Mouse (Mus musculus) kidney, embryonic 15.5 days (tissue): Measurements from ENCODE around the gene Ebf1. TPM values are rescaled to one million over a fixed set of nuclear protein-coding genes. Genes with fewer than 3 reads are reported as not detected.
A peak's percentile ranks its signal among the peaks of the same experiment; 100 is the strongest.
"Not testable (repeated sequence)": the region's sequence is repeated elsewhere in the genome, so short reads cannot be mapped to it uniquely, and the experiment has no call there.

ENCODE experiments used
- ATAC-seq: fragments of 200-750 bp; cut with Nextera tagmentation; replicated peaks from 2 replicates; pipeline ENCODE4 v1.8.0; 2017; ENCODE audit warnings: moderate TSS enrichment; ENCODE audit not compliant: low FRiP score
- H3K27ac ChIP-seq: fragments of 300-500 bp; sonication (generic); 2 replicates; pipeline ENCODE4 v1.5.1; 2015; ENCODE audit warnings: mild to moderate bottlenecking, inconsistent platforms
- H3K27me3 ChIP-seq: fragments of 300-500 bp; sonication (generic); 2 replicates; pipeline ENCODE4 v1.6.1; 2015; ENCODE audit warnings: inconsistent platforms
- H3K36me3 ChIP-seq: fragments of 300-500 bp; sonication (generic); 2 replicates; pipeline ENCODE4 v1.6.1; 2015; ENCODE audit warnings: inconsistent platforms
- H3K4me1 ChIP-seq: fragments of 300-500 bp; sonication (generic); 2 replicates; pipeline ENCODE4 v1.6.1; 2015; ENCODE audit warnings: inconsistent platforms
- H3K4me2 ChIP-seq: fragments of 300-500 bp; sonication (generic); 2 replicates; pipeline ENCODE4 v1.6.1; 2015; ENCODE audit warnings: moderate library complexity, mild to moderate bottlenecking, inconsistent platforms
- H3K4me3 ChIP-seq: fragments of 300-500 bp; sonication (generic); replicated peaks from 2 replicates; pipeline ENCODE4 v1.5.1; 2015; ENCODE audit warnings: mild to moderate bottlenecking, inconsistent platforms
- H3K9ac ChIP-seq: fragments of 300-500 bp; sonication (generic); 2 replicates; pipeline ENCODE4 v1.6.1; 2015; ENCODE audit warnings: mild to moderate bottlenecking, inconsistent platforms
- H3K9me3 ChIP-seq: fragments of 300-500 bp; sonication (generic); replicated peaks from 2 replicates; pipeline ENCODE4 v1.6.1; 2016; ENCODE audit warnings: inconsistent platforms
- WGBS: fragments of 180-500 bp; shearing (Covaris S2); methylation state at CpG from one replicate; pipeline ENCODE4 v1.1.7; 2015; ENCODE audit warnings: mixed read lengths; 5-methylcytosine and 5-hydroxymethylcytosine counted together
- polyA plus RNA-seq: library from polyadenylated mRNA; unstranded; fragments of >200 nt; fragmentation: Nextera tagmentation; extraction: Ambion mirVana; gene quantifications from 2 replicates; pipeline ENCODE4 v1.2.1, GENCODE M21; 2015

Ebf1 gene
- polyA plus RNA-seq: 22.8 and 24.1 TPM in 2 replicates

DNA sequence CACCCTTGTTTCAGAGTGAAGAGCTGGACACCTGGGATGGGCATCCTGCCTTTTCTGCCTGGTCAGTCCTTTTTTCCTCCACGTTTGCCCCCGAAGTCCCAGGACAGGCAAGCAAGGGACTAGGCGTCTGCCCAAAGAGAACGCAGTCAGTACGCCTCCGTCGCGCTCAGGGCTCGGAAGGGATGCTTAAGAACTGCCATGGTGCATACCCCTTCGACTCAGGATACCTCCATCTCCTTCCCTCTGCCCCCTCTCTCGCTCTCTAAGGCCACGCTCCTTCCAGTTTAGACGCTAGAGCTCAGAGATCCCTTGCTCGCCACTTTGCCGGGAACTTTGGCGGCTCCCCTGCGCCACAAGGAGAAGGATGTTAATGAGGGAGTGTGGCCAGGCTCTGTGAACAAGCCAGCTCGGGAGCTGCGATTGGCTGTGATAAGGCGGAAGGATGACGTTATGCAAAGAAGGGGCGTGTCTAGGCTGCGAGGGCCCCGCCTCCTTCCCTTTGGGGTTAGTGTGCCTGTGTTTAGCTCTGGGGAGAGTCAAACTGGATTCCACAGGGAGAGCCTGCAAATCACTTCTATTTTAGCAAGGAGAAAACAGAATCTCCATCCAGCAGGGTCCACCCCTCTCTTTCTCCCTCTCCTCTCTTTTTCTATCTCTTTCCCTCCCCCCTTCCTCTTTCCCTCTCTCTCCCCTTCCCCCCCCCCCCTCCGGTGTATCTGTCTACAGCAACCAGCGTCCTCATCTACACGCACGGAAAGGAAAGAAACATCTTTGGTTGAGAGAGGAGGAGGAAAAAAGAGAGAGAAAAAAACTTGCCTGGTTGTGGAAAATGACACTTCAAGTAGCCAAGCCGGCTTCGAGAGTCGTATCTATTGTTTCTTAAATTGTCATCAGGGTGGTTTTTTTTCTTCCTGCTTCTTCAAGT is at the start of gene Ebf1:
Gene Ebf1 (plus strand): TSS at position 530 of the 925 bp plus-strand sequence.
- ATAC-seq: peak; percentile 97
- peak within 1 kb of the TSS; percentile 66 for H3K9ac ChIP-seq
- peaks cover 60% of the 10 kb centered on the region for H3K4me1 ChIP-seq
- H3K9me3 ChIP-seq: no peaks in the 10 kb centered on the region
- peaks cover under 1% of the 10 kb centered on the region; the same call in 1 of the 2 replicates for H3K36me3 ChIP-seq
- peak within 1 kb of the TSS; percentile 89 for H3K27ac ChIP-seq
- H3K4me2 ChIP-seq: peak within 1 kb of the TSS; percentile 87
- H3K4me3 ChIP-seq: peak within 1 kb of the TSS; percentile 66
- H3K27me3 ChIP-seq: peaks cover 77% of the 10 kb centered on the region
- WGBS: under 1% methylated on average over 30 of the region's 31 CpGs

DNA sequence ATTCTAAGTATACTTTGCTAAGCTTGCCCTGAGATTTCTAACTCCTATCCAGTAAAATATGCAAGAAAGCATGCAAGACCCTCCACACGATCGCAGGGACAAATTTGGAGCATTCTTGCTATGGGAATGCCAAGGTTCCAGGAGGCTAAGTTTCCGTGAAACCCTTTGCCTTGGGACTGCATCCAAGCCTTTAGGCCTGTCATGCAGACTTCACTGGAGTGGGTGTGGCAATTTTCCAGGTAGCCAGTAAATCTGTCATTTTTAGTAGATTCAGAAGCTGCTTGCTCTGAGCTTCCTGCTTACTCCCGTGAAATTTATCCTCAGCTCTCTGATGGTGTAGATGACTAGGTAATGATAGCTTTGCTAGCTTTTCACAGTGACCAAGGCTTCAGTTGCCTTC is 46.8 kb upstream of the Ebf1 start:
- WGBS: 77% methylated on average over 4 of the region's 4 CpGs
- not testable (repeated sequence) for H3K4me2 ChIP-seq, H3K4me3 ChIP-seq, ATAC-seq, H3K27ac ChIP-seq, H3K4me1 ChIP-seq, H3K9me3 ChIP-seq, H3K9ac ChIP-seq, H3K27me3 ChIP-seq
- peaks cover 27% of the 10 kb centered on the region for H3K36me3 ChIP-seq

DNA sequence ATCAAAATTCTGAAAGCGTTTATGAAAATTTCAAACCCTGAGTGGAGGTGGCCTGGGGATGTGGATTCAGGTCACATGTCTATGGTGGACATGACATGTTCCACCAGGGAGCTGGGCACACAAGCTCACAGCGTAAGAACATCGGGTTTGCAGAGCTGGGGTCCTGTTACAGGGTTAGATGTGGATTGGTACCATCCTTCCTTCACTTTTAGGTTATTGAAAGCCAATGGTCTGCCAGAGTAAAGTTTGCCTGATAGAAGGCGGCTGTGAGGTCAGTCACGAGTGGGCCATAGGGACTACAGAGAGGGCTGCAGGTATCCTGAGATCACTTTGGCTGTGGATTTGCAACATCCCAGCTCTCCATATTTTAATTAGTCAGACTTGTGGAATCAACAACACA is 44.3 kb upstream of the Ebf1 start:
- Histone ChIP-seq H3K36me3 (peaks cover 6% of the 10 kb centered on the region; the same call in 1 of the 2 replicates), H3K4me1 (no peaks in the 10 kb centered on the region), H3K9ac (no peak overlapping the region), H3K4me2 (no peak overlapping the region), H3K4me3 (no peak overlapping the region), H3K27ac (no peak overlapping the region), H3K27me3 (no peaks in the 10 kb centered on the region), H3K9me3 (no peaks in the 10 kb centered on the region)
- no peak for ATAC-seq
- WGBS: 95% methylated on average over 5 of the region's 5 CpGs

DNA sequence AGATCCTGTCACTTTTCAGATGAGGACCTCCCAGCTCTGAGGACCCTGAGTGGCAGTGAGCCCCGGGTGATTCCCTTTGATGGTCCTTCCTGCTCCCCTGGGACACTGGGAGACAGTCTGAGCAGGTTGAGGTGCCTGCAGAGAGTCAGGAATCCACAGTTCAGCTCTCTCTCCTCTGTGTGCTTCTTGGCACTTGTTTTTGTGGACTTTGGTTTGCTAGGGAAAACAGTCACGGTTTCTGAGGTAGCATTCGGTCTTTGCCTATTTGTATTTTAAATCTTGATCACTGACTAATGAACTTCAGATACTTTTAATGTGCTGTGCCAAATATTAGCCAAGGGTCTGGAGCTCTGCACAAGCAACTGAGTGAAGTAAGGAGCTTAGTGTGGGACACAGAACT is 43.7 kb upstream of the Ebf1 start:
- no peak for ATAC-seq
- Histone ChIP-seq H3K9ac (no peak overlapping the region), H3K27ac (no peak overlapping the region), H3K36me3 (peaks cover 6% of the 10 kb centered on the region; the same call in 1 of the 2 replicates), H3K27me3 (no peaks in the 10 kb centered on the region), H3K4me3 (no peak overlapping the region), H3K4me1 (no peaks in the 10 kb centered on the region), H3K4me2 (no peak overlapping the region), H3K9me3 (no peaks in the 10 kb centered on the region)
- WGBS: 64% methylated on average over 3 of the region's 3 CpGs

DNA sequence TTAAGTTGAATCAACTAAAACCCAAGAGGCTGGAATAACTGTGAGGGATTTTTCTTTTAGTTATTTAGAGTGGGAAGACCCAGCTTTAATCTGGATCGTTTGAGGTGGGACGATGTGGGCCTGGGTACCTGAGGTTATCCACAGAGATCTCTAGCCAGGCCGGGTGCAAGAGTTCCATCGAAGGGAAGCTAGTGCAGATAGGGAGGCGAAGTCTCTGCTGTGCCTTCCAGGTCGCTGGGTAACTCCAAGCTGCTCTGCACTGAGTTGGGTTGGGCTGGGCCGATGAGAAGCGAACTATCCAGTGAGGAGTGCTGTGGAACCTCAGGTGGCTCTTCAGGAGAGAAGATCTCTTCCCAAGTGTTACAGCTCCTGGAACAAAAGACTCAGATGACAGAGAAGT is 42.7 kb upstream of the Ebf1 start:
- no peak overlapping the region for H3K4me3 ChIP-seq
- no peak for ATAC-seq
- no peak overlapping the region for H3K4me2 ChIP-seq
- WGBS: 90% methylated on average over 8 of the region's 8 CpGs
- H3K27ac ChIP-seq: no peak overlapping the region
- H3K27me3 ChIP-seq: no peaks in the 10 kb centered on the region
- no peaks in the 10 kb centered on the region for H3K9me3 ChIP-seq
- peaks cover 3% of the 10 kb centered on the region; the same call in 1 of the 2 replicates for H3K36me3 ChIP-seq
- H3K4me1 ChIP-seq: no peaks in the 10 kb centered on the region
- H3K9ac ChIP-seq: no peak overlapping the region

DNA sequence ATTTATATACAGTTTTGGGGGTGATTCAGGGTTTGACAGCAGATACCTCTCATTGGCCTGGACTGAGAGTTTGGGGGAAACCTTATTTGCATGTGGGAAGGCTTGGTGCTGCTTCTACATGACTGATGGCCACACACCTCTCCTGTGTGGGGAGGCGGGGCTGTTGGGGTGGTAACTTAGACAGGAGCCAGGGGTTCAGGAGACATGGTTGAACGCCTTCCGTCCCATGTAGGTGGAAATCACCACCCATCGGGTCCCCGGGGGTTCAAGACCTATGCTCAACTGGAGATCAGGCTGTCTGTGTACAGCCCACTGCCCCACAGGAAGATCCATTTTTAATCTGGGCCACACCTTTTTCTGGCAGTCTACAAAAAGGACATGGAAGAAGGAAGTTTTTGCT is 42.3 kb upstream of the Ebf1 start:
- no peak overlapping the region for H3K4me2 ChIP-seq
- WGBS: 80% methylated on average over 5 of the region's 5 CpGs
- no peak overlapping the region for H3K4me3 ChIP-seq
- no peak overlapping the region for H3K27ac ChIP-seq
- H3K9ac ChIP-seq: no peak overlapping the region
- no peaks in the 10 kb centered on the region for H3K9me3 ChIP-seq
- no peaks in the 10 kb centered on the region for H3K36me3 ChIP-seq
- no peak for ATAC-seq
- no peaks in the 10 kb centered on the region for H3K27me3 ChIP-seq
- no peaks in the 10 kb centered on the region for H3K4me1 ChIP-seq

DNA sequence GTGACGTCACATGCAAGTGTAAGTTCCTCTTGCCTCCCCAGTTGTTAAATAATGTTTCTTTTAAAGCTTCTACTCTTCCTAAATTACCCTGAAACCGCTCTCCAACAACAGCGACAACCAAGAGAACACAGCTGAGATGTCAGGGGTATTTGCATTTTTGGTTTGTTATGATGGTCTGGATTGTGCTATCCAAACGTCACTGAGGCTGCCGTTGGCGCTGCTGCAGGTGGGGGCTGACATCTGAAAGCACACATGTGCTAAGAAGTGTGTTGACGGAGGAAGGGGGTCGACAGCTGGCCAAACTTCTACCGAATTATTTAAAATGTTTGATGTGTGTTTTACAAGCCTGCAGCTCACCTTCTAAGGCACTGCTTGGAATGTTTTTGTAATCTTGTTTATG is 39.2 kb upstream of the Ebf1 start:
- WGBS: 77% methylated on average over 9 of the region's 9 CpGs
- no peaks in the 10 kb centered on the region for H3K4me1 ChIP-seq
- H3K9ac ChIP-seq: no peak overlapping the region
- no peaks in the 10 kb centered on the region for H3K36me3 ChIP-seq
- no peak overlapping the region for H3K4me3 ChIP-seq
- no peak for ATAC-seq
- H3K9me3 ChIP-seq: no peaks in the 10 kb centered on the region
- H3K4me2 ChIP-seq: no peak overlapping the region
- H3K27me3 ChIP-seq: no peaks in the 10 kb centered on the region
- no peak overlapping the region for H3K27ac ChIP-seq

DNA sequence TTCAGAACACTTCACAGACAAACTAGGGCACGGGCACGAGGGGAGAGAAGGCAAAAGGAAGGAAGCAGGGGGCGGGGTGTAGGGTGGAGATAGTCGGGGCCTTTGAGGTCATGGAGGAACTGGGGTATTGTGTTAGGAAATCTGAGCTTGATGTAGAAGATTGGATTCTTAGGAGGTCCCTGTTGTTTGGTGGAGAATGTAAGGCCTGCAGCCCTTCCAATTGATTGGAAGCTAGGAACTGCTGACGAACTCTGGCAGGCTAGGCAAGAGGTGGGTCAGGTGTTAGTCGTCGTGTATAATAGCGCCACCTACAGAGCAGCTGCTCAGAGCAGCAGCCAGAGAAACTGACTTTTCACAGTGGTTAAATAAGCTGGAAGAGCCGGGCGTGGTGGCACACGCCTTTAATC is 35.8 kb upstream of the Ebf1 start:
- Histone ChIP-seq H3K27me3 (no peaks in the 10 kb centered on the region), H3K9me3 (no peaks in the 10 kb centered on the region), H3K27ac (no peak overlapping the region), H3K36me3 (no peaks in the 10 kb centered on the region), H3K9ac (no peak overlapping the region), H3K4me3 (no peak overlapping the region), H3K4me2 (no peak overlapping the region), H3K4me1 (no peaks in the 10 kb centered on the region)
- no peak; the same call in 1 of the 2 replicates for ATAC-seq
- 29% methylated on average over 11 of the region's 11 CpGs for WGBS

DNA sequence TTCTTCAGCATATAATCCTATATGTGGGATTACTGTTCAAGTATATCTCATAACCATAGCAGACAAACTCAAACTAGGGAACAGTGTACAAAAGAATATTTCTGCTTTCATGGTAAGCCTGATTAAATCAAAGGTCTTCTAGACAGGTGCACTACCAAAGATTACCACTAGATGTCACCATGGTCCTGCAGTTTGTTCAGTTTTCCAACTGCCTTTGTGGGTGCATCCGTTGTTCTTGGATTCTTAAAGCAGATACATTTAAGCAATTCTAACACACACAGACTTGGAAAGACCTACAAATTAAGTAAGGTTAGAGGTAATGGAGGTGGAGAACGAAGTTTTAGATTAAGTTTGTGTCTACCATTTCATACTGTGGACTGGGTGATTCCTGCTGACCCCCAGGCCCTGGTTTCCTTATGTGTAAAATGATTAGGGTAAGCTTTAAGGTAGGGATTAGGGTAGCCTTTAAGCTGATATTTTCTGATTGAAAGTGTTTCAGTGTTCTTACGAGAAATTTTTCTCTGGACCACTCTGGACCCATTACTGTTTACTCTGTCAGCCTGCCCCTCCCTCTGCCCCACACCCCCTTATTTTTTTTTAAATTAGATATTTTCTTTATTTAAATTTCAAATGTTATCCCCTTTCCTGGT is 30.9 kb upstream of the Ebf1 start:
- WGBS: 12% methylated on average over 3 of the region's 3 CpGs
- H3K27me3 ChIP-seq: no peaks in the 10 kb centered on the region

DNA sequence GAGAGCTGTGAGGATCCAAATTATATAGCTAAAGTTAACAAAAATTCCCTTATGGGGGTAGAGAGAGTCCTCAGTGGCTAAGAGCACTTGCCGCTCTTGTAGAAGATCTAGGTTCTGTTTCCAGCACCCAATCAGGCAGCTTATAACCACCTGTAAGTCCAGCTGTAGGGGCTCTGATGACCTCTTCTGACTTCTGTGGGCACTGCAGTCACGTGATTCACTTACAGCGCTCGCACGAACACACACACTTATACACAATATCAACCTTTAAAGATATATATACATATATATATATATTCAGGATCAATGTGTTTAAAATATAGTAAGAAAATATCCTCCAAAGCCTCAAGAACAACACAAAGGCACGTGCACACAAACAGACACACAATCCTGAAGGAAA is 24.1 kb upstream of the Ebf1 start:
- Histone ChIP-seq H3K4me2 (no peak overlapping the region), H3K27me3 (no peaks in the 10 kb centered on the region), H3K9ac (no peak overlapping the region), H3K4me1 (no peaks in the 10 kb centered on the region), H3K9me3 (no peaks in the 10 kb centered on the region), H3K36me3 (no peaks in the 10 kb centered on the region), H3K4me3 (no peak overlapping the region), H3K27ac (no peak overlapping the region)
- 90% methylated on average over 6 of the region's 6 CpGs for WGBS
- ATAC-seq: no peak

More for the DNA sequence above, 30.9 kb upstream of the Ebf1 start:
- H3K9me3 ChIP-seq: no peaks in the 10 kb centered on the region
- no peaks in the 10 kb centered on the region for H3K4me1 ChIP-seq
- no peak overlapping the region for H3K4me3 ChIP-seq
- H3K36me3 ChIP-seq: no peaks in the 10 kb centered on the region
- H3K27ac ChIP-seq: no peak overlapping the region
- H3K4me2 ChIP-seq: no peak overlapping the region
- no peak for ATAC-seq
- no peak overlapping the region for H3K9ac ChIP-seq

DNA sequence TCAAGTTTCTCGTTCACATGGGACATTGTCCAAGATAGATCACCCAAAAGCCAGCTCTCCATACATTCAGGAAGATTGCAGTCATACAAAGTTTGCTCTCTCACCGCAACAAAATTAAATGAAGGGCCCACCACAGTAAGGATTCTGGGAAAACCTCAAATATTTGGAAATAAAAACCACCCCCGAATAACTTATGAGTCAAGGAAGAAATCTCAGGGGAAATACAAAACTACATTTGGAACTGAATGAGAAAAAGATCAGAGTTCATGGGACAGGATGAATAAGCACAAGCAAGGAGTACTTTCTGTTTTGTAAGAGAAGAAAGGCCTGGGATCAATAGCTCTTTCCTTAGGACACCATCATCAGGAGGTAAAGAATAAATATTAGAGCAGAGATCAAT is 22.3 kb upstream of the Ebf1 start:
- H3K4me2 ChIP-seq: no peak overlapping the region
- H3K27ac ChIP-seq: no peak overlapping the region
- no peaks in the 10 kb centered on the region for H3K36me3 ChIP-seq
- H3K9ac ChIP-seq: no peak overlapping the region
- no peaks in the 10 kb centered on the region for H3K27me3 ChIP-seq
- WGBS: 83% methylated on average over 3 of the region's 3 CpGs
- ATAC-seq: no peak
- no peaks in the 10 kb centered on the region for H3K9me3 ChIP-seq
- H3K4me1 ChIP-seq: no peaks in the 10 kb centered on the region
- no peak overlapping the region for H3K4me3 ChIP-seq

DNA sequence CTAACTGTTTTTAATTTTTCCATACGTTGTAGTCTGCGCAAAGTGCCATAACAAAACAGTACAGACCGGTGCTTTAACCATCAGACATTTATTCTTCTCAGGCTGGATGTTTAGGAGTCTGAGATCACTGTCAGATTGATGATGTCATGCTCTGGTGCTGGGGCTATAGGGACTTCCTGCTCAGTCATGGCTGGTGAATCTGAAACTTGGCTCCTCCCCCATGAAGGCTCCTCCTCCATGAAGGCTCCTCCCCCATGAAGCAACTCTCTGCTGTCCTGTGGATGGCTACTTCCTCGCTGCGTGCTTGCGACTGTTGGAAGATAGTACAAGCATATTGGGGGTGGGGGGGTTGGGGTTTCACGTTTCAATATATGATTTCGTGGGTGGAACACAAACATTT is 10.2 kb upstream of the Ebf1 start:
- Histone ChIP-seq H3K4me1 (peaks cover 9% of the 10 kb centered on the region), H3K9ac (no peak overlapping the region), H3K36me3 (no peaks in the 10 kb centered on the region), H3K27me3 (peaks cover 15% of the 10 kb centered on the region), H3K4me2 (no peak overlapping the region), H3K27ac (no peak overlapping the region), H3K4me3 (no peak overlapping the region), H3K9me3 (no peaks in the 10 kb centered on the region)
- WGBS: 85% methylated on average over 8 of the region's 8 CpGs
- ATAC-seq: no peak
